Mouse (Mus musculus) liver, embryonic 14.5 days (tissue): ENCODE measurements around the gene Tdp1. TPM values are rescaled to one million over a fixed set of nuclear protein-coding genes. Genes with fewer than 3 reads are reported as not detected.

Source experiments
- ATAC-seq: fragments of 200-750 bp; cut with Nextera tagmentation; 2 replicates; pipeline ENCODE4 v1.8.0; 2017; ENCODE audit warnings: moderate number of reproducible peaks, mild to moderate bottlenecking, moderate library complexity; ENCODE audit not compliant: insufficient read depth
- DNase-seq, 3 experiments: peaks; one replicate each; pipeline ENCODE4 v3.0.0-alpha.2; 2012 to 2013; ENCODE audit warnings: low read depth in 3 of 3, low spot score in 3 of 3
- H3K27ac ChIP-seq: fragments of 300-500 bp; sonication (generic); 2 replicates; pipeline ENCODE4 v1.5.1; 2014; ENCODE audit warnings: moderate library complexity, mild to moderate bottlenecking, control low read depth, inconsistent platforms
- H3K27me3 ChIP-seq: fragments of 300-500 bp; sonication (generic); 2 replicates; pipeline ENCODE4 v1.6.1; 2014; ENCODE audit warnings: mild to moderate bottlenecking, low read length, moderate library complexity; ENCODE audit not compliant: control insufficient read depth, insufficient read depth
- H3K36me3 ChIP-seq: fragments of 300-500 bp; sonication (generic); replicated peaks from 2 replicates; pipeline ENCODE4 v1.6.1; 2014; ENCODE audit warnings: low read depth; ENCODE audit not compliant: control insufficient read depth, insufficient read depth
- H3K4me1 ChIP-seq, 2 experiments: fragments of 200-500 bp in 1 of 2; fragments of 300-500 bp in 1 of 2; sonication (generic) in 1 of 2; replicated peaks; 2 replicates each; pipeline ENCODE4 v1.6.1; 2012 to 2014; ENCODE audit warnings: antibody characterized with exemption in 1 of 2, inconsistent platforms in 1 of 2, low read length in 1 of 2; ENCODE audit not compliant: control insufficient read depth in 2 of 2, insufficient read depth in 2 of 2
- H3K4me2 ChIP-seq: fragments of 300-500 bp; sonication (generic); 2 replicates; pipeline ENCODE4 v1.6.1; 2014; ENCODE audit warnings: low read depth, mild to moderate bottlenecking, control low read depth, moderate library complexity
- H3K4me3 ChIP-seq, 2 experiments: fragments of 200-500 bp in 1 of 2; fragments of 300-500 bp in 1 of 2; sonication (generic) in 1 of 2; 2 replicates each; pipeline ENCODE4 v1.5.1; 2012 to 2014; ENCODE audit warnings: low read depth in 2 of 2, low read length in 2 of 2, mild to moderate bottlenecking in 2 of 2, control low read depth in 1 of 2, inconsistent platforms in 1 of 2, moderate library complexity in 1 of 2; ENCODE audit not compliant: insufficient read depth in 1 of 2
- H3K9ac ChIP-seq: fragments of 300-500 bp; sonication (generic); replicated peaks from 2 replicates; pipeline ENCODE4 v1.6.1; 2014; ENCODE audit warnings: mild to moderate bottlenecking, control low read depth, moderate library complexity
- H3K9me3 ChIP-seq: fragments of 300-500 bp; sonication (generic); 2 replicates; pipeline ENCODE4 v1.6.1; 2016; ENCODE audit warnings: low read length, mixed read lengths; ENCODE audit not compliant: control insufficient read depth
- CTCF ChIP-seq: IDR thresholded peaks from 2 replicates; pipeline ENCODE4 v1.5.1; 2016; ENCODE audit warnings: antibody characterized with exemption, low read depth, control low read depth
- EP300 ChIP-seq: IDR thresholded peaks from 2 replicates; pipeline ENCODE4 v1.6.1; 2016; ENCODE audit warnings: antibody characterized with exemption, low read depth
- WGBS: fragments of 180-500 bp; shearing (Covaris S2); extraction: QIAGEN DNeasy Blood & Tissue Kit; methylation state at CpG from one replicate; pipeline ENCODE4 v1.1.7; 2014; ENCODE audit not compliant: insufficient replicate concordance; 5-methylcytosine and 5-hydroxymethylcytosine counted together
- polyA plus RNA-seq, 2 experiments: library from polyadenylated mRNA; depleted of rRNA in 1 of 2; stranded (reverse) in 1 of 2; unstranded in 1 of 2; fragments of >200 nt; fragmentation: Nextera tagmentation in 1 of 2; extraction: Ambion mirVana in 1 of 2; gene quantifications; 2 replicates each; pipeline versions ENCODE4 v1.2.1 to v1.2.3; 2012 to 2014

The Tdp1 gene
- polyA plus RNA-seq, 2 experiments, result 16.8 to 23.3 TPM

DNA sequence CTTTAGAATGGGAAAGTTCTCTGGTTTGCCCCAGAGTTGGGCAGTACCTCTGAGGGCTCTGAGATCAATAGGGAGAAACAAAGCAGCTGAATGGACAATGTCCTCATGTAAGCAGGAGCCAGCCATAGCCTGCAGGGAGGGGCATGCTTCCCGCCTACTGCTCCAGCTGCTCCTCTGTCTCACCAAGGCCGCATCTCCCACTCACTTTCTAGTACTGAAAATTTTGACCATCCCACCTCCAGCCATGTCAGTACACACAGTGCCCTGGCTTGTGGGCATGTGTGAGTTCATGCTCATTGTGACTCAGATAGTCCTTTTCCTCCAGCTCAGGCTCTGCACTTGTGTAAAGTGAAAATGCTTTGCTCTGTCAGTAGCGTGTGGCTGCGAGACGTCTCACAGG lies 20.2 kb downstream of the Tdp1 start:
- ATAC-seq, result no peak
- H3K4me2 ChIP-seq, result no peak overlapping the region
- H3K9ac ChIP-seq, result no peak overlapping the region
- no peak for DNase-seq
- H3K4me1 ChIP-seq, result no peaks in the 10 kb centered on the region
- H3K27me3 ChIP-seq, result no peaks in the 10 kb centered on the region
- no peak overlapping the region for H3K27ac ChIP-seq
- no peak overlapping the region for H3K4me3 ChIP-seq
- TF ChIP-seq CTCF (no peak), EP300 (no peak)
- no peaks in the 10 kb centered on the region; the same call in none of the 2 replicates for H3K36me3 ChIP-seq
- 86% methylated on average over 5 of the region's 5 CpGs for WGBS
- H3K9me3 ChIP-seq, result no peaks in the 10 kb centered on the region

DNA sequence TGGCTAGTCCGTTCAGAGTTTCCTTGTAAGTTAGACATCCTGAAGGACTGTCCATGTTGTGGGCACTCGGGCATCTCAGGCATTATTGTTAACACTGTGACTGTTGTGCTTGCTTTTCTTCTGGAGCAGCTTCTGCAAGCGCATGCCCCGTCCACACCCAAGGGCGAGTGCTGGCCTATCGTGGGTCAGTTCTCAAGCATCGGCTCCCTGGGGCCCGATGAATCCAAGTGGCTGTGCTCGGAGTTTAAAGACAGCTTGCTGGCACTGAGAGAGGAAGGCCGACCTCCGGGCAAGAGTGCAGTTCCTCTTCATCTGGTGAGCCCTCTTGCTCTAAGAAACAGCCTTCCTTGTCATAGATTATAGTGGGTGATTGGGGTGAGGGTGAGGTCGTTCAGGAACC lies 27.1 kb downstream of the Tdp1 start:
- H3K9me3 ChIP-seq, result no peaks in the 10 kb centered on the region
- no peak overlapping the region for H3K9ac ChIP-seq
- 75% methylated on average over 12 of the region's 12 CpGs for WGBS
- TF ChIP-seq CTCF, result no peak
- TF ChIP-seq EP300, result no peak
- peaks cover 5% of the 10 kb centered on the region for H3K36me3 ChIP-seq
- ATAC-seq (no peak), DNase-seq (no peak)
- H3K4me1 ChIP-seq, result no peaks in the 10 kb centered on the region
- H3K27ac ChIP-seq, result no peak overlapping the region
- H3K4me3 ChIP-seq, result no peak overlapping the region
- no peak overlapping the region for H3K4me2 ChIP-seq
- no peaks in the 10 kb centered on the region for H3K27me3 ChIP-seq

DNA sequence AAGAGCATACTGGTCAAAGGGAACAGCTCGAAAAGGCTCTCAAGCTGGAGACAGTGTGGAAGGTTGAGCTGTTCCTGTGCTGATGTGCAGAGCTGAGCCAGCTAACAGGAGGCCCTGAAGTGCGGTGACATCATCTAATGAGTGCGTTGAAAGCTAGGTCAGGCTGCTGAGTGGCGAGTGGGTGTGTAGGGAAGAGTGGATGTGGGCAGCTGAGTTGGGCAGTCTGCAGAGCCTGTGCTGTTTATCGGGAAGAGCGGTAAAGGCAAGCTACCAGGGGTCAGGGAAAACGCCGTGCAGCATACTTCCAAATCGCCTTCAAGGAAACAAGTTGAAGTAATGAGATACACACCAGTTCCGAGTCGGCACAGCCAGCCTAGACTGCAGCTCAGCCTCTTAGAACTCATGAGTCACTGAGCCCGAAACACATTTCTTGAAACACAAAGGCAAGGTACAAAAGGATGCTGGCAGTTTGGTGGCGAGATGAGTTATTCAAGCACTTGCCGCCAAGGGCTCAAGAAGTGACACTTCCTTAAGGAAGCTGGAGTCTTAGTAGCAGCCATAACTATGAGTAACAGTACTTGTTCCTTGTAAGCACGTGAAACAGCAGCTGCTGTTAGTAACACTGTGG lies 33.6 kb downstream of the Tdp1 start:
- H3K27me3 ChIP-seq, result no peaks in the 10 kb centered on the region
- H3K9me3 ChIP-seq, result no peaks in the 10 kb centered on the region
- ATAC-seq, result no peak
- no peak overlapping the region for H3K27ac ChIP-seq
- H3K36me3 ChIP-seq, result peaks cover 3% of the 10 kb centered on the region; the same call in 1 of the 2 replicates
- H3K4me1 ChIP-seq, result no peaks in the 10 kb centered on the region
- TF ChIP-seq EP300, result no peak
- no peak for TF ChIP-seq CTCF
- no peak for DNase-seq
- H3K9ac ChIP-seq, result no peak overlapping the region
- no peak overlapping the region for H3K4me3 ChIP-seq
- WGBS, result 85% methylated on average over 15 of the region's 15 CpGs
- H3K4me2 ChIP-seq, result no peak overlapping the region

DNA sequence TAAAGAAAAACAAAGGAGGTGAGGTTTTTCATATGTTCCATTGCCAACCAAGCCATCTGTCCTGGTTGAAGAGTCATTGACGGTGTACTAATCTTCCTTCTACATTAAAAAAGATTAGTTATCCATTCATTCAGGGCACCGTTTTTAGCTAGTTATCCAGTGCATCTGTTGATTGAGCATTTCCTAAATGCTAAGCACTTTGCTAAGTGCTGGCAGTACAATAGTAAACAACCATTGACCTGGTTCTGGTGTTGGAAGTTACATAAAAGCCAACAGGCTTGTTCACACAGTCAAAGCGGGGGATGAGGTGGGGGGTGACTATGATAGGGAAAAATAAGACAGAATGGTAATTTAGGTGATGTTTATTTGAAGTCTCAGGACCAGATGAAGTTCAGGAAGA lies 35.3 kb downstream of the Tdp1 start:
- TF ChIP-seq EP300 (no peak), CTCF (no peak)
- H3K9me3 ChIP-seq, result no peaks in the 10 kb centered on the region
- no peak overlapping the region for H3K4me2 ChIP-seq
- 78% methylated on average over 3 of the region's 3 CpGs for WGBS
- no peak for DNase-seq
- H3K4me3 ChIP-seq, result no peak overlapping the region
- H3K36me3 ChIP-seq, result peaks cover 3% of the 10 kb centered on the region; the same call in 1 of the 2 replicates
- no peak for ATAC-seq
- H3K4me1 ChIP-seq, result no peaks in the 10 kb centered on the region
- no peaks in the 10 kb centered on the region for H3K27me3 ChIP-seq
- H3K9ac ChIP-seq, result no peak overlapping the region
- no peak overlapping the region for H3K27ac ChIP-seq

GRCm38 (mm10) chr12:99921045-99921444 lies 36.7 kb downstream of the Tdp1 start:
- DNase-seq, result no peak

More at GRCm38 (mm10) chr12:99921045-99921444, 36.7 kb downstream of the Tdp1 start:
- no peak for ATAC-seq
- Histone ChIP-seq H3K9me3 (no peaks in the 10 kb centered on the region), H3K4me2 (no peak overlapping the region), H3K27me3 (no peaks in the 10 kb centered on the region), H3K27ac (no peak overlapping the region), H3K4me1 (no peaks in the 10 kb centered on the region), H3K4me3 (no peak overlapping the region), H3K9ac (no peak overlapping the region), H3K36me3 (peaks cover 1% of the 10 kb centered on the region; the same call in 1 of the 2 replicates)
- TF ChIP-seq CTCF (peak; percentile 63), EP300 (no peak)
- WGBS, result 79% methylated on average over 3 of the region's 3 CpGs
